Mouse (Mus musculus) liver, embryonic 14.5 days (tissue): ENCODE measurements around the gene Ciao2b.

Experiments
- CTCF ChIP-seq: IDR thresholded peaks from 2 replicates; pipeline ENCODE4 v1.5.1; 2016; ENCODE audit warnings: antibody characterized with exemption, low read depth, control low read depth
- EP300 ChIP-seq: IDR thresholded peaks from 2 replicates; pipeline ENCODE4 v1.6.1; 2016; ENCODE audit warnings: antibody characterized with exemption, low read depth

DNA sequence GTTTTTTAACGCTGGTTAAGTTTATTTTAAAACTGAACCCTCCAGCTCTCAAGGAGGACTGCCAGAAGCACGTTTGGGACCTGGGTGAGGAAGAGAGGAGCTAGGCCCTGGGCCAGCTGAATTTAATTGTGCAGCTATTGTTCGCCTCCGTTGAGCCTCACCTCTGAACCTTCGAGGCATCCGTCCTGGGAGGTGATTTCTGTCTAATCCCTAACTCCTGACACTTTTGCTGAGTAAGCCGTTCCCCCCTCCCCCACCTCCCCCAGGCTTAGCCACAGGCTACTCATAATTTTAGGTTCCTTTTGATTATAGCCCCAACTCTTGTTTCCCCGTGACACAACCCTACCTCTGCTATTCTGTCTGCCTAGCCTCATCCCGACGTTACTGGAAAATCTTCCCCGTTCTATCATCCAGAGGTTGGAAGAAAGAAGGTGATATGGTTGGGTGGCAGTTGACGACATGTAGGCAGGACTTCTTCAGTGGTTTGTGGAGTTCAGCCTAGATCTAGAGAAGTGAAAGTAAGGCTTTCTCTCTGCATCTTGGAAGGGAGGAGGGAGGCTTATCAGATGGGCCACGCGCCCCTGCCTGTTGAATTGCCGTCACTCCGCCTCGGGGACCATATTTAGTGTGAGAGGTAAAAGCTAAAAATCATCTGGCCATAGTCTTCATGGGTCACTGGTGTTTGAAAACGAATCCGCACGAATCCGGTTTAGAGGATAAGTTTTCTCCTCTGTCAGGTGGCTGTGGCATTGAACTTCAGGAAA is 45.8 kb downstream of the Ciao2b start:
- no peak for TF ChIP-seq CTCF
- no peak for TF ChIP-seq EP300
